Mouse (Mus musculus): ENCODE measurements at regions not wholly inside any gene's neighbourhood (a gene's known extent, or its start where the extent isn't known, plus 50 kb on each side); places are given as distances from the start of the nearest gene placed in this dataset.

DNA sequence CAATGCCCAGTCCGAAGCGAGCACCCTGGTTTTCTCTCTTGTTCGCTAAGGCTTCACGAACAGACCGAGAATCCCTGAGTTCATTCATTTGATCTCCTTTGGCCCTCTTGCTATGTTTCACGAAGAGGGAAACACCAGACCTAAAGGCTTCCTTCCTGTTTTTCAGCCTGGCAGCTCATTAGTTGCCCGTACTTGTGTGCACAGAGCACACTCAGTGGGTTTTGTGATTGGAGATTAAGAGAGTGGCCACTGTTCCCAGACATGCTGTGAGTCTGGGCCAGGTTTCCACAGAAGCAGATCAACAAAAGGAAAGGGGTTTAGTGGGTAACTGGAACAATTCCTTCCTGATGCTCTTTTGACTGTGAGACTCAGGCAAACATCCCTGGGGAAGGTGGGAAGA is 331.5 kb upstream of the Kazn start:
- no peak for DNase-seq (ENCODE audit: low spot score in 2 of 2)

DNA sequence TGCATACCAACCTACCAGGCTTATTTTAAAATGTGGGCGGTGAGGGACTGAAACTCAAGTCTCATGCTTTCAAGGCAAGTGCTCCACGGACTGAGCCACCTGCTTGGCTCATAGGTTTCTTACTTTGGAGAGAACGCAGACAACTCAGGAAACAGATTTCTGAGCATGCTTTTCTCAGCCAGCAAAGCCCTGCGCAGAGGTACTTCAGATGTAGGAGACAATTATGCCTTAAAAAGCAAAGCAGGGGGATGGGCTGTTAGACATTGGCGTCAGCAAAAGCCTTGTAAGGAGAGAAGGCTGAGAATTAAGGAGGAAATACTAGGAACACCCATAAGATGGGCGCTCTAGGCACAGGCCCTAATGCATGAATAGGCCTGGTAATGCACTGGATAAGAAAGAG is 329.4 kb upstream of the Kazn start:
- DNase-seq (ENCODE audit: low spot score in 2 of 2) = no peak

DNA sequence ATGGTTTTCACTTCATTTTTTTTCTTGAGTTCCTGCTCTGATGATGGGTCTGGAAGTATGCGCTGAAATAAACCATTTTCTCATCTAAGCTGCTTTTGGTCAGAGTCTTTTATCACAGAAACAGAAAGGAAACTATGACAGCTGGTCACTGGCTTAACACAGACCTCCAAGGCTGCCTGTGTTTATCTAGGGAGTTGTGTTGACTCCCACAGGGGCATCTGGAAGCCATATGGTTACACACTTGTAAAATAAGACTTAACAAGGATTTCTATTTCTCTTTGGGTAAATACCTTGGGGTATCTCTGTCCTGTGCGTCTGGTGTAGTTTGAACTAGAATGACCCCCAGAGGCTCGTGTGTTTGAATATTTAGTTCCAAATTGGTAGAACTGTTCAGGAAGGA is 315.5 kb upstream of the Kazn start:
- DNase-seq (ENCODE audit: low spot score in 2 of 2) = no peak

DNA sequence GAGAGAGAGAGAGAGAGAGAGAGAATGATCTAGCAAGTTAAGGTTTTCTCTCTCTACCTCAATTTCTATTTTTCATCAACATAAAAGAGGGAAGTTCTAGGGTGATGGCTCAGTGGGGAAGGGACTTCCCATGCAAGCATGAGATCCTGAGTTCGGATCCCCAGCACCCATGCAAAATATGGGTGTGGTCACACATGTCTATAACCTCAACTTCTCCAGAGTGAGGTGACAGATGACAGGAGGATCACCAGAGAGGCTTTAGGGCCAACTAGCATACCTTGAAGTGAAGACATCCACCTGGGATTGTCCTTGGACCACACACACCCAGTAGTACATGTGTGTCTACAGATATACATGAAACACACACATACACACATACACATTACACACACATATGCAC is 306.7 kb upstream of the Kazn start:
- DNase-seq (ENCODE audit: low spot score in 2 of 2) = no peak

DNA sequence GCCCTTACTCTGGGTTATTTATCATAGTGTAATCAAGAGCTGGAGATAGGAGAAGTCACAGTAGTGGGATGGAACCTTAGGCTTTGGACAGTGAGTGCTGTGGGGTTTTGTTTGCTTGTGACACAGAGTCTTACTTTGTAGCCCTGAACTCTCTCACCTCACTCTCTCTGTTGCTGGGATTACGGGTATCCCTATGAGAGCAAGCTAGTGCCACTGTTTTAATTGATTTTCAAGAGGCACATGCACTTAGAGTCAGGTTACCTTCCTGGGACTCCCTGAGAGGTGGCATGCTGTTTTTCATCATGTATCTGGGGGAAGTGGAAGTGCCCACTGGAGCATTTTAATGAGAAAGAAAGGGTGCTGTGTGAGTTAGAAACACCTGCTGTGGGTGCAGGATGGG is 306.0 kb upstream of the Kazn start:
- no peak for DNase-seq (ENCODE audit: low spot score in 2 of 2)

GRCm38 (mm10) chr4:142544736-142545135 is 305.5 kb upstream of the Kazn start:
- no peak for DNase-seq (ENCODE audit: low spot score in 2 of 2)

- no peak for DNase-seq (ENCODE audit: low spot score in 2 of 2)
Measured at GRCm38 (mm10) chr4:142539200-142539750, 300.1 kb upstream of the Kazn start.

DNA sequence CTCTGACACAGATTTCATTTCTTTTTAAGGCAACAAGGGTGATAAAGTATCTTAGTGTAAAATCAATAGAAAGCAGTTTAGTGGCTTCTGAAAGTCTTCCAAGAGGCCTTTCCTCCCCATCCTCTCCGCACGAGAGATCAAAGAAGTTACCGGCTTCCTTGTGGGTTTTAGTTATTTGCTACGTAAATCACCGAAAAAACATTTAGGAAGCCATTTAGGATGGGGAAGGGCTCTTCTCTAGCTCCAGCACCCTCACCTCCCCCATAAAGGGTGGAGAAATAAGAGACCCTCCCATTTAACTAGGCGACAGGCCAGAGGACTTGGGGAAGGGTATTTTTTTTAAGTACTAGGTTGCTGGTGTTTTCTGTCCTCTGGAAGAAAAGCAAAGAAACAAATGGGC is 287.9 kb upstream of the Kazn start:
- no peak for DNase-seq (ENCODE audit: low spot score in 2 of 2)

GRCm38 (mm10) chr4:142517478-142518455 is 278.6 kb upstream of the Kazn start:
- DNase-seq (ENCODE audit: low spot score in 2 of 2) = no peak

DNA sequence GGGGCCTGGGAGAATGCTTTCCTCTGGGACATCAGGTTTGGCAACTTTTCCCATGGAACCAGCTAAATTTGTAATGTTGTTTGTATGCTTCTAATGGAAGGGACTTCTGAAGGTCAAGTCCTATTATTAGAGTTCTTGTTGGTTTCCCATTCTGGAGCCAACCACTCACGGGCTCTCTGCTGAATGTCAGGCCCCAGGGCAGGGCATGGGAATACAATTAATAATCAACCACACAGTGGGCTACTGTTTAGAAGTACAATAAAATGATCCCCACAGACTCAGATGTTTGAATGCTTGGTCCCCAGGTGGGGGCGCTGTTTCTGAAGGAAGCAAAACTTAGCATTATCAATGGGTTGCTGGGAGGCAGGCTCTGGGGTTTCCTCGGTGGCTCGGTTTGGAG is 275.6 kb upstream of the Kazn start:
- no peak for DNase-seq (ENCODE audit: low spot score in 2 of 2)

DNA sequence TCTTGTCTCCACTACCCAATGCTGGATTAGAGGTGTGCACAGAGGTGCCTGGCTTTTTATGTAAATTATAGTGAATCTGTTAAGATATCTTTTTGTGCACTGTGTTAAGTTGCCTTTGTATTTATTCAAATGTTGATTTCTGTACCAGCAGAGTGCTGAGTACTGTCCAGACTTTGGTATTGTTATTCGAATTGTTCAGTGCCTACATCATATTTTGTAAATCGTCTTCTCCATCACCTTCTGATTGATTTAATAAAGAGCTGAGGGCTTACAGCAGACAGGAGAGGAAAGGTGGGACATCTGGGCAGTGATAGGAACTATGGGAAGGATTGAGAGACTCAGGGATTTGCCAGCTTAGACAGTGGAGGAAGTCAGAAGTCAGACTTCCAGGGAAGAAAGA is 270.2 kb upstream of the Kazn start:
- no peak for DNase-seq (ENCODE audit: low spot score in 2 of 2)

- DNase-seq (ENCODE audit: low spot score in 2 of 2) = no peak
Measured at GRCm38 (mm10) chr4:142506383-142507211, 267.4 kb upstream of the Kazn start.

DNA sequence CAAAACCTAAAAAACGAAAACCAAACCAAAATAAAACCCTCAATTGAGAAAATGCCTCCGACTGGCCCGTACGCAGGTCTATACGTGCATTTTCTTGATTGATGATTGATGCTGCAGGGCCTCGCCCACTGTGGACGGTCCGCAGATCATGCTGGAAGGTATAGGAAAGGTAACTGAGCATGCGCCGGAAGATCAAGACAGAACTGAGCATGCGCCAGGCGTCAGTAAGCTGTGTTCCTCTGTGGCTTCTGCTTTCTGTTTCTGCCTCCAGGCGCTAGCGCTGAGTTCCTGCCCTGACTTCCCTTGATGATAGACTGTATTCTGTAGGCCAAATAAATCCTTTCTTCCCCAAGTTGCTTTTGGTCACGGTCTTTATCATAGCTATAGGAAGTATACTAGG is 264.6 kb upstream of the Kazn start:
- no peak for DNase-seq (ENCODE audit: low spot score in 2 of 2)

DNA sequence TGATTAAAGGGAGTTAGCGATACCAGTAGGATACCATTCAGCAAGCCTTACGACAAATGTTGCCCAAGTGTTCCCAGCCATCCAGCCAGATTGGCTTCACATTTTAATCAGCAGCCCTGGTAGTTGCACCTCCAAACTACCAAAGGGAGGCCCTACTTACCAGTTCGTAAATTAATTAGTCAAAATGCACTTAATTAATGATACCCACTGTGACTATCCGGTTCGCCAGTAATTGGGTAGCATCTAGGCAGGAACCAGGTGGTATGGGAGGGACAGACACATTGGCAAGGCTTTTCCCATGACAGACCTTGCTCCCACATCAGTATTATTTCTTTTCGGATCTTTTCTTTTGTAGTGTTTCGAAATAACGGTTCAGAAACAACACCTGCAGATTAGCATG is 262.0 kb upstream of the Kazn start:
- no peak for DNase-seq (ENCODE audit: low spot score in 2 of 2)

DNA sequence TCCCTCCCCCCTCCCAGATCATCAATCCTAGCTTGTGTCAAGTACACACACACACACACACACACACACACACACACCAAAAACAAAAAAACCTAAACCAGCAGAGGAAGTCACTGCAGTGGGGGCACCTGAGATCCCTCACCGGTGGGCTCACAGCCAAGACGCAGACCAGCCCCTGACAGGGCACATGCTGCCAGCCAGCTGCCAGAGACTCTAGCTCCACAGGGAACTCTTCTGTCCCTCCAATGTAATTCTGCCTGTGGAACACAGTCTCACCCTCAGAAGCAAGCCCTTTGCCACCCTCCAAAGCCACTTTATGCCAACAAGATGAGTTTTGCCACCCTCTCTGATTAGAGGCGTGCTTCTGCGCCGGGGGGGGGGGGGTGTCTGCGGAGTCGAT is 261.3 kb upstream of the Kazn start:
- no peak for DNase-seq (ENCODE audit: low spot score in 2 of 2)

DNA sequence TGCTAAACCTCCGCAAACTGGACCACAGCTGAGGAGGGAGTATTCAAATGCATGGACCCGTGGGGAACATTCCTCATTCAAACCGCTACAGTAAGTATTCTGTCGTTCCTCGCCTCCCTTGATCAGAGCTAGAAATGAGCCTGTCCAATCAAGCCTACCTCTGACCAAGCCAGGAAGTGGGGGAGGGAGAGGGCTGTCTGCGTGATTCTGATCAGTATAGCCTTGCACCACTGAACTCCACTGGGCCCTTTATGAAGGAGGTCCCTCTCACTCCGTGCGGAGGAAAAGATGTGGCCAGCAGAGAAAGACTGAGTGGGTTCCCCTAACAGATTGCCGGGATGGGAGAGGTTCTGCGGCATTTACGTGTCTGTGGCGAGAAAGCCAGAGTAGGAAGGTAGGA is 257.4 kb upstream of the Kazn start:
- DNase-seq (ENCODE audit: low spot score in 2 of 2) = no peak

GRCm38 (mm10) chr4:142492926-142493492 is 253.8 kb upstream of the Kazn start:
- DNase-seq (ENCODE audit: low spot score in 2 of 2) = no peak

GRCm38 (mm10) chr4:142485784-142486423 is 246.7 kb upstream of the Kazn start:
- DNase-seq (ENCODE audit: low spot score in 2 of 2) = no peak

GRCm38 (mm10) chr4:142475632-142476031 is 236.4 kb upstream of the Kazn start:
- DNase-seq (ENCODE audit: low spot score in 2 of 2) = no peak

DNA sequence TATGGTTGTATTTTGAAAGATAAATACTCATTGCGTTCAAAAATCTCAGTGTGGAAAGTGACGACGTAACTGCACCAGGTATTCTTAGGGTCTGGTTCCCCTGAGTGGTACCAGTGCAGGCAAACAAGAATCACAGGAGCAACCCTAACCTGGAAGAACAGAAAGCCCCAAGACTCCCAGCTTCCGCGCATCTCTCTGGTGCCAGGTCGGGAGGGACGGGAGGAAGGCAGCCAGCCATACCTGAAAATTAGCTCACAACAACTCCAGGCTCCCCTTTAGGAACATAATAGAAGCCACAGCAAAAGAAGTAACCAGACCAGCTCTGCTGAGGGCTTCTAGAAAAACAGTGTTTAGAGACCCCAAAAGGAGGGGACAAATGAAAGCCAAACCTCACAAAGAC is 235.4 kb upstream of the Kazn start:
- no peak for DNase-seq (ENCODE audit: low spot score in 2 of 2)

- peak; percentile 42 to 52 for DNase-seq (ENCODE audit: low spot score in 2 of 2)
Measured at GRCm38 (mm10) chr4:142474018-142474417, 234.8 kb upstream of the Kazn start.

DNA sequence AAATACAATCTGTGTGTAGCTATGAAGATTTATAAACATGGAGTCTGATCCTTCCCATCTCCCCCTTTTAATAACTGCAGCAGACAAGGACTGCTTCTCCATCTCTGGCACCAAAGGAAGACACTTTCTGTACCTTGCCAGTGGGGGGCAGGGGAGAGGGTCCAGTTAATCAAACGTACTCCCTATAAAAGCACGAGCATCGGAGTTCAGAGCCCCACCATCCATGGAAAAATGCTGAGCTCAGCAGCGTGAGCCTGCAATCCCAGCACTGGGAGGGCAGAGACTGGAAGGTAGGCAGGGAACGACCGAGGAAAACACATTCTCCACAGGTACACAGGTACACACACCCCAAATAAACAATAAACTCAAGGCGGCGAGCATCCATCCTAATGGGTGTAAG is 234.1 kb upstream of the Kazn start:
- no peak for DNase-seq (ENCODE audit: low spot score in 2 of 2)
